Mouse (Mus musculus): ENCODE measurements around the gene Otog. TPM values are rescaled to one million over a fixed set of nuclear protein-coding genes. Genes with fewer than 3 reads are reported as not detected.

Otog gene
- polyA plus RNA-seq, 1 experiment from 2014 or later: not detected

DNA sequence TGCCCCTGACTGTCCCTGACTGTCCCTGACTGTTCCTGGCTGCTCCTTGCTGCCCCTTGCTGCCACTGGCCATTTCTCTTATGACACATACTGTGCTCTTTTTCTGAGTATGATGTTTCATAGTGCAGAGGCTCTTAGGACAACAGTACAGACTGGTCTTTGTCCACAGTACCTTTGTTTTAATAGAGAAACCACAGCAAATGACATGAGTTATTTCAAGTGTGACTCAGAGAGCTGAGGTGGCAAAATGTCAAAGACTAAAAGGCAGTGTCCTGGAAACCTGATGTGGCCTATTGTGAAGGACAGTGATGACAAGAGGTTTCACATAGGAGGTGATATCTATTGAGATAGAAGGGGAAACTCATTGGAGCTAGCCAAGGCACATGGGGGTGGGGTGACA lies 6.1 kb downstream of the Otog start:
- Histone ChIP-seq H3K4me2 (ENCODE audit: low read depth, severe bottlenecking) (no peak overlapping the region), H3K4me1 (ENCODE audit: control insufficient read depth, insufficient read depth, low read length) (no peaks in the 10 kb centered on the region), H3K36me3 (ENCODE audit: control insufficient read depth, insufficient read depth, low read length) (no peaks in the 10 kb centered on the region), H3K9me3 (ENCODE audit: control insufficient read depth, low read length) (no peaks in the 10 kb centered on the region), H3K27ac (replicated peaks; ENCODE audit: low read depth, low read length) (no peak overlapping the region), H3K27me3 (ENCODE audit: control insufficient read depth, insufficient read depth, low read length) (no peaks in the 10 kb centered on the region), H3K4me3 (ENCODE audit: low read depth, low read length) (no peak overlapping the region), H3K9ac (ENCODE audit: low read length) (no peak overlapping the region)
- DNase-seq (ENCODE audit: low spot score): no peak
- ATAC-seq (ENCODE audit: insufficient number of reproducible peaks, low FRiP score, low TSS enrichment, low read depth): no peak

- no peaks in the 10 kb centered on the region for H3K36me3 ChIP-seq (ENCODE audit: control insufficient read depth, insufficient read depth, low read length)
- DNase-seq (ENCODE audit: low spot score) (no peak), ATAC-seq (ENCODE audit: insufficient number of reproducible peaks, low FRiP score, low TSS enrichment, low read depth) (no peak)
- H3K4me2 ChIP-seq (ENCODE audit: low read depth, severe bottlenecking): no peak overlapping the region
- no peak overlapping the region for H3K9ac ChIP-seq (ENCODE audit: low read length)
- H3K9me3 ChIP-seq (ENCODE audit: control insufficient read depth, low read length): no peaks in the 10 kb centered on the region
- no peak overlapping the region for H3K27ac ChIP-seq (replicated peaks; ENCODE audit: low read depth, low read length)
- no peak overlapping the region for H3K4me3 ChIP-seq (ENCODE audit: low read depth, low read length)
- 81% methylated on average over 3 of the region's 3 CpGs for WGBS
- no peaks in the 10 kb centered on the region for H3K4me1 ChIP-seq (ENCODE audit: control insufficient read depth, insufficient read depth, low read length)
- no peaks in the 10 kb centered on the region for H3K27me3 ChIP-seq (ENCODE audit: control insufficient read depth, insufficient read depth, low read length)
Observed at GRCm38 (mm10) chr7:46247606-46248005, 6.8 kb downstream of the Otog start.

- WGBS: 80% methylated on average over 4 of the region's 4 CpGs
- H3K27ac ChIP-seq (replicated peaks; ENCODE audit: low read depth, low read length): no peak overlapping the region
- ATAC-seq (ENCODE audit: insufficient number of reproducible peaks, low FRiP score, low TSS enrichment, low read depth): no peak
- no peak overlapping the region for H3K4me3 ChIP-seq (ENCODE audit: low read depth, low read length)
- no peak for DNase-seq (ENCODE audit: low spot score)
- H3K9ac ChIP-seq (ENCODE audit: low read length): no peak overlapping the region
- no peak overlapping the region for H3K4me2 ChIP-seq (ENCODE audit: low read depth, severe bottlenecking)
- H3K27me3 ChIP-seq (ENCODE audit: control insufficient read depth, insufficient read depth, low read length): no peaks in the 10 kb centered on the region
- H3K36me3 ChIP-seq (ENCODE audit: control insufficient read depth, insufficient read depth, low read length): no peaks in the 10 kb centered on the region
- no peaks in the 10 kb centered on the region for H3K4me1 ChIP-seq (ENCODE audit: control insufficient read depth, insufficient read depth, low read length)
- H3K9me3 ChIP-seq (ENCODE audit: control insufficient read depth, low read length): no peaks in the 10 kb centered on the region
Observed at GRCm38 (mm10) chr7:46251841-46252240, 11.1 kb downstream of the Otog start.

- H3K27me3 ChIP-seq (ENCODE audit: control insufficient read depth, insufficient read depth, low read length): no peaks in the 10 kb centered on the region
- 59% methylated on average over 5 of the region's 5 CpGs for WGBS
- H3K4me3 ChIP-seq (ENCODE audit: low read depth, low read length): no peak overlapping the region
- no peak for ATAC-seq (ENCODE audit: insufficient number of reproducible peaks, low FRiP score, low TSS enrichment, low read depth)
- no peaks in the 10 kb centered on the region for H3K36me3 ChIP-seq (ENCODE audit: control insufficient read depth, insufficient read depth, low read length)
- H3K9ac ChIP-seq (ENCODE audit: low read length): no peak overlapping the region
- no peak overlapping the region for H3K4me2 ChIP-seq (ENCODE audit: low read depth, severe bottlenecking)
- no peaks in the 10 kb centered on the region for H3K9me3 ChIP-seq (ENCODE audit: control insufficient read depth, low read length)
- no peak overlapping the region for H3K27ac ChIP-seq (replicated peaks; ENCODE audit: low read depth, low read length)
- no peak for DNase-seq (ENCODE audit: low spot score)
- H3K4me1 ChIP-seq (ENCODE audit: control insufficient read depth, insufficient read depth, low read length): no peaks in the 10 kb centered on the region
Observed at GRCm38 (mm10) chr7:46276156-46276555, 35.4 kb downstream of the Otog start.

DNA sequence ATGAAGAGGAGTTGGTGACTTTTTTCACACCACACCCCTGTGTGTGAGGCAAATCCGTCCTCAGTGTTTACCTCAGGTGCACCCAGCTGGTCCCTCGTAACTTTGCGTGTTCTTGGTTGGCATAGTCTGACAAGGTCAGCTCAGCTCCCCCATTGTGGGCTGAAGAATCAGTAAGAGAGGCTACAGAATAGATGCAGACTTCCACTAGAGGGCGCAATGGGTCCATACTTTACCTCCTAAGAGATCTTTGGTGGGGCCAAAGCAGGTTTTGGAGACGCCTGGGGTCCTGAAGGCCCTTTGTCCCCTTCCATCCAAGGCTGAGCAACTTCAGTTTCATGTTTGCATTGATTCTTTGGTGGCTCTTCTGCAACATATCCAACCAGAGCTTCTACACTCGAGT lies 39.2 kb downstream of the Otog start:
- 0 out of 2 replicates have a peak, but pooled peaks cover 2% of the 10 kb centered on the region for H3K27me3 ChIP-seq (ENCODE audit: control insufficient read depth, insufficient read depth, low read length)
- DNase-seq (ENCODE audit: low spot score) (peak; percentile 79), ATAC-seq (ENCODE audit: insufficient number of reproducible peaks, low FRiP score, low TSS enrichment, low read depth) (no peak)
- H3K36me3 ChIP-seq (ENCODE audit: control insufficient read depth, insufficient read depth, low read length): no peaks in the 10 kb centered on the region
- no peaks in the 10 kb centered on the region for H3K9me3 ChIP-seq (ENCODE audit: control insufficient read depth, low read length)
- H3K4me3 ChIP-seq (ENCODE audit: low read depth, low read length): no peak overlapping the region
- H3K9ac ChIP-seq (ENCODE audit: low read length): no peak overlapping the region
- no peak overlapping the region for H3K27ac ChIP-seq (replicated peaks; ENCODE audit: low read depth, low read length)
- WGBS: 26% methylated on average over 6 of the region's 6 CpGs
- no peak overlapping the region for H3K4me2 ChIP-seq (ENCODE audit: low read depth, severe bottlenecking)
- no peaks in the 10 kb centered on the region for H3K4me1 ChIP-seq (ENCODE audit: control insufficient read depth, insufficient read depth, low read length)

DNA sequence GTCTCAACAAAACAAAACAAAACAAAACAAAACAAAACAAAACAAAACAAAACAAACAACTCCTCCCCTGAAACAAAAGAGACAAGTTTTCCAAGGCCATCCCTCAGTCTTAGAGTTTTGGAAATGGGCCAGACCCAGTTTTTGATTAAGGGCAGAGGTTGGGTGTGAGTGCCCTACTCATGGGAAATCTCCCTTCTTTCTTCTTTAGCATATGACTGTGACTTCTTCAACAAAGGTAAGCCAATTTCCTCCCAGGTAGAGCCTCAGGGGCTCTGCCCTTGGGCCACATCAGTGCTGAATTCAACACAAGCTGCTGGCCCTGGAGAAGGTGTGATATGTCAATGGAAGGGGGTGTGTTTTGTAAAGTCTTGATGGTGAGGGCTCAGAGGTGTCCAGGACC lies 40.1 kb downstream of the Otog start:
- H3K9me3 ChIP-seq (ENCODE audit: control insufficient read depth, low read length): no peaks in the 10 kb centered on the region
- H3K9ac ChIP-seq (ENCODE audit: low read length): no peak overlapping the region
- DNase-seq (ENCODE audit: low spot score) (no peak), ATAC-seq (ENCODE audit: insufficient number of reproducible peaks, low FRiP score, low TSS enrichment, low read depth) (no peak)
- no peak overlapping the region for H3K27ac ChIP-seq (replicated peaks; ENCODE audit: low read depth, low read length)
- H3K4me1 ChIP-seq (ENCODE audit: control insufficient read depth, insufficient read depth, low read length): no peaks in the 10 kb centered on the region
- H3K4me2 ChIP-seq (ENCODE audit: low read depth, severe bottlenecking): no peak overlapping the region
- 0 out of 2 replicates have a peak, but pooled peaks cover 2% of the 10 kb centered on the region for H3K27me3 ChIP-seq (ENCODE audit: control insufficient read depth, insufficient read depth, low read length)
- no peaks in the 10 kb centered on the region for H3K36me3 ChIP-seq (ENCODE audit: control insufficient read depth, insufficient read depth, low read length)
- no peak overlapping the region for H3K4me3 ChIP-seq (ENCODE audit: low read depth, low read length)

DNA sequence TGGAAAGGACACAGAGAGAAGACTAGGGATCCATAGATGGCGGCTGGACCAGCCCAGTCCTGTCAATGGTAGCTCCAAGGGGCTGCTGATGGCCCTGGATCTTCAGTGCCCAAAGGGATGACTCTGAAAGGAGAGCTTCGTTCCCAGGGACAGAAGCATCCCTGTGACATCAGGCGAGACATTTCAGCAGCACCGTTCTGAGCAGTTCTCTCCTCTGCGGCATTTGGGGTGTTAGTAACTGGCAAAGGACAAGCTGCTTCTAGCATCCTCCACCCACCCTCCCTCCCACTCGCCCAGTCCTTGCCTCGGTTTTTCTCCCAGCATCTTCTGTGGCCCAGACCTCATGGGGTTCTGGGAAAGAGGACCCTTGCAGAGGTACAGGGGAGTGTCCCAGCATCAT lies 41.5 kb downstream of the Otog start:
- no peak overlapping the region for H3K4me2 ChIP-seq (ENCODE audit: low read depth, severe bottlenecking)
- WGBS: 60% methylated on average over 7 of the region's 7 CpGs

GRCm38 (mm10) chr7:46283681-46284080 lies 42.9 kb downstream of the Otog start:
- no peaks in the 10 kb centered on the region for H3K9me3 ChIP-seq (ENCODE audit: control insufficient read depth, low read length)
- 0 out of 2 replicates have a peak, but pooled peaks cover 2% of the 10 kb centered on the region for H3K27me3 ChIP-seq (ENCODE audit: control insufficient read depth, insufficient read depth, low read length)
- H3K4me2 ChIP-seq (ENCODE audit: low read depth, severe bottlenecking): no peak overlapping the region
- H3K27ac ChIP-seq (replicated peaks; ENCODE audit: low read depth, low read length): no peak overlapping the region
- no peak for ATAC-seq (ENCODE audit: insufficient number of reproducible peaks, low FRiP score, low TSS enrichment, low read depth)
- DNase-seq (ENCODE audit: low spot score): no peak
- no peaks in the 10 kb centered on the region for H3K4me1 ChIP-seq (ENCODE audit: control insufficient read depth, insufficient read depth, low read length)
- H3K9ac ChIP-seq (ENCODE audit: low read length): no peak overlapping the region
- WGBS: 87% methylated on average over 10 of the region's 10 CpGs
- H3K36me3 ChIP-seq (ENCODE audit: control insufficient read depth, insufficient read depth, low read length): no peaks in the 10 kb centered on the region
- H3K4me3 ChIP-seq (ENCODE audit: low read depth, low read length): no peak overlapping the region

More for the DNA sequence above, 41.5 kb downstream of the Otog start:
- Histone ChIP-seq H3K27ac (replicated peaks; ENCODE audit: low read depth, low read length) (no peak overlapping the region), H3K9me3 (ENCODE audit: control insufficient read depth, low read length) (no peaks in the 10 kb centered on the region), H3K4me3 (ENCODE audit: low read depth, low read length) (no peak overlapping the region), H3K36me3 (ENCODE audit: control insufficient read depth, insufficient read depth, low read length) (no peaks in the 10 kb centered on the region), H3K4me1 (ENCODE audit: control insufficient read depth, insufficient read depth, low read length) (no peaks in the 10 kb centered on the region), H3K27me3 (ENCODE audit: control insufficient read depth, insufficient read depth, low read length) (0 out of 2 replicates have a peak, but pooled peaks cover 2% of the 10 kb centered on the region), H3K9ac (ENCODE audit: low read length) (no peak overlapping the region)
- ATAC-seq (ENCODE audit: insufficient number of reproducible peaks, low FRiP score, low TSS enrichment, low read depth): no peak
- no peak for DNase-seq (ENCODE audit: low spot score)

GRCm38 (mm10) chr7:46285161-46285839 lies 44.5 kb downstream of the Otog start:
- H3K4me1 ChIP-seq (ENCODE audit: control insufficient read depth, insufficient read depth, low read length): no peaks in the 10 kb centered on the region
- WGBS: 88% methylated on average over 12 of the region's 12 CpGs
- H3K9me3 ChIP-seq (ENCODE audit: control insufficient read depth, low read length): no peaks in the 10 kb centered on the region
- H3K36me3 ChIP-seq (ENCODE audit: control insufficient read depth, insufficient read depth, low read length): no peaks in the 10 kb centered on the region
- ATAC-seq (ENCODE audit: insufficient number of reproducible peaks, low FRiP score, low TSS enrichment, low read depth) (no peak), DNase-seq (ENCODE audit: low spot score) (no peak)
- H3K27me3 ChIP-seq (ENCODE audit: control insufficient read depth, insufficient read depth, low read length): 0 out of 2 replicates have a peak, but pooled peaks cover 2% of the 10 kb centered on the region
- no peak overlapping the region for H3K27ac ChIP-seq (replicated peaks; ENCODE audit: low read depth, low read length)
- no peak overlapping the region for H3K4me3 ChIP-seq (ENCODE audit: low read depth, low read length)
- no peak overlapping the region for H3K4me2 ChIP-seq (ENCODE audit: low read depth, severe bottlenecking)
- H3K9ac ChIP-seq (ENCODE audit: low read length): no peak overlapping the region

All from limb, embryonic 11.5 days (tissue).